Mouse (Mus musculus): ENCODE data around the gene Wdr37.

- TF ChIP-seq CTCF (conservative IDR thresholded peaks at IDR 0.05; ENCODE audit: low read length) (no peak), POU5F1 (IDR thresholded peaks at IDR 0.05; ENCODE audit: borderline replicate concordance, low read length) (no peak), NANOG (IDR thresholded peaks at IDR 0.05; ENCODE audit: borderline replicate concordance, low read length) (no peak)
Measured at GRCm38 (mm10) chr13:8866612-8867011, 5.1 kb downstream of the Wdr37 start.

All from E14TG2a.4 (cell line).